Mouse (Mus musculus) adrenal gland, adult 8-10 months (tissue): Measurements from ENCODE around the gene Cd164. TPM values are rescaled to one million over a fixed set of nuclear protein-coding genes. Genes with fewer than 3 reads are reported as not detected.

Experiments
- DNase-seq: peaks from one replicate; pipeline ENCODE4 v3.0.0; 2022
- total RNA-seq, 4 experiments: library from RNA; stranded (reverse); gene quantifications; 2 replicates each; pipeline ENCODE4 v1.2.4; 2022

Gene Cd164
- 100 to 1,000 TPM; 180 to 261 (median 233) TPM for total RNA-seq

- DNase-seq, result peak; percentile 85
Measured at GRCm38 (mm10) chr10:41518981-41519618, at the start of gene Cd164. Gene Cd164, plus strand, starts transcription at chr10:41519414.

GRCm38 (mm10) chr10:41470693-41471092 lies 48.5 kb upstream of the Cd164 start:
- DNase-seq, result no peak

GRCm38 (mm10) chr10:41472534-41472933 lies 46.7 kb upstream of the Cd164 start:
- no peak for DNase-seq

- DNase-seq, result no peak
Measured at GRCm38 (mm10) chr10:41472962-41473481, 46.2 kb upstream of the Cd164 start.

- DNase-seq, result no peak
Measured at GRCm38 (mm10) chr10:41473782-41474468, 45.3 kb upstream of the Cd164 start.

- no peak for DNase-seq
Measured at GRCm38 (mm10) chr10:41474981-41475391, 44.2 kb upstream of the Cd164 start.

- no peak for DNase-seq
Measured at GRCm38 (mm10) chr10:41476171-41477017, 42.8 kb upstream of the Cd164 start, which contains the start of gene Mical1. Gene Mical1, plus strand, starts transcription at chr10:41476314.

GRCm38 (mm10) chr10:41477018-41477277 lies 42.3 kb upstream of the Cd164 start:
- no peak for DNase-seq

- peak; percentile 35 for DNase-seq
Measured at GRCm38 (mm10) chr10:41477278-41478181, 41.7 kb upstream of the Cd164 start.

- DNase-seq, result no peak
Measured at GRCm38 (mm10) chr10:41479961-41480360, 39.3 kb upstream of the Cd164 start.

GRCm38 (mm10) chr10:41480938-41481880 lies 38.0 kb upstream of the Cd164 start:
- no peak for DNase-seq

GRCm38 (mm10) chr10:41482446-41482845 lies 36.8 kb upstream of the Cd164 start:
- no peak for DNase-seq

- no peak for DNase-seq
Measured at GRCm38 (mm10) chr10:41485778-41486177, 33.4 kb upstream of the Cd164 start.

GRCm38 (mm10) chr10:41486506-41487170 lies 32.6 kb upstream of the Cd164 start:
- no peak for DNase-seq

GRCm38 (mm10) chr10:41488877-41489276 lies 30.3 kb upstream of the Cd164 start:
- DNase-seq, result no peak

- DNase-seq, result no peak
Measured at GRCm38 (mm10) chr10:41489294-41489693, 29.9 kb upstream of the Cd164 start.

GRCm38 (mm10) chr10:41489708-41490517 lies 29.3 kb upstream of the Cd164 start, which contains the start of the genes Smpd2 and Ppil6:
Gene Smpd2, minus strand, starts transcription at chr10:41490369.
Gene Ppil6, plus strand, starts transcription at chr10:41490439.
- peak; percentile 94 for DNase-seq

GRCm38 (mm10) chr10:41490518-41490873 lies 28.7 kb upstream of the Cd164 start:
- no peak for DNase-seq

GRCm38 (mm10) chr10:41491111-41491510 lies 28.1 kb upstream of the Cd164 start:
- no peak for DNase-seq
